Mouse (Mus musculus): ENCODE data around the gene Rnf4. TPM values are rescaled to one million over a fixed set of nuclear protein-coding genes. Genes with fewer than 3 reads are reported as not detected.

Gene Rnf4
- polyA plus RNA-seq, 1 experiment from 2014 or later = 181 TPM

- H3K4me1 ChIP-seq (replicated peaks) = no peaks in the 10 kb centered on the region
- H3K9me3 ChIP-seq = no peaks in the 10 kb centered on the region
- no peak overlapping the region for H3K4me3 ChIP-seq
- H3K36me3 ChIP-seq = no peaks in the 10 kb centered on the region
- H3K27ac ChIP-seq = no peak overlapping the region
- no peaks in the 10 kb centered on the region for H3K27me3 ChIP-seq (ENCODE audit: insufficient read depth, poor library complexity, severe bottlenecking)
- WGBS = 68% methylated on average over 2 of the region's 2 CpGs
- DNase-seq (ENCODE audit: low spot score) = no peak
Observed at GRCm38 (mm10) chr5:34319491-34320034, 16.5 kb upstream of the Rnf4 start.

- 83% methylated on average over 4 of the region's 4 CpGs for WGBS
- H3K9me3 ChIP-seq = no peaks in the 10 kb centered on the region
- no peak overlapping the region for H3K4me3 ChIP-seq
- no peak overlapping the region for H3K27ac ChIP-seq
- H3K4me1 ChIP-seq (replicated peaks) = peaks cover 3% of the 10 kb centered on the region
- no peaks in the 10 kb centered on the region for H3K27me3 ChIP-seq (ENCODE audit: insufficient read depth, poor library complexity, severe bottlenecking)
- no peak for DNase-seq (ENCODE audit: low spot score)
- H3K36me3 ChIP-seq = no peaks in the 10 kb centered on the region
Observed at GRCm38 (mm10) chr5:34321236-34321635, 14.9 kb upstream of the Rnf4 start.

DNA sequence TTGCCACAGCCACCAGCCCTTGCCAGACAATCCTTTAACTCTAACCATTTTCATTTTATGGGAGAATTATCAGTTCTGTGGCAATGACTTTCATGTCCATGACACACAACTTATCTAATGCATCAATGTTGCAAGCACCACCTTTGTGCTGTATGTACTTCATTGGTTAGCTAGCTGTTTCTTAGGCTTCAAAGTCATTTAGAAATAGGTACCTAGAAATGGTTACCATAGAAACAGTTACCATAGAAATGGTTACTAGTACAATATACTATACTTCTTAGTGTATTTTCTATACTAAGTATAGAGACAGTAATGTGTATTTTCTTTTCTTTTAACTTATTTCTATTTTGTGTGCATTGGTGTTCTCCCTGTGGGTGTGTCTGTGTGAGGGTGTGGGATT is 10.8 kb upstream of the Rnf4 start:
- DNase-seq (ENCODE audit: low spot score) = no peak
- Histone ChIP-seq H3K4me1 (replicated peaks) (peaks cover 14% of the 10 kb centered on the region), H3K4me3 (no peak overlapping the region), H3K9me3 (0 out of 2 replicates have a peak, but pooled peaks cover 1% of the 10 kb centered on the region), H3K27ac (no peak overlapping the region), H3K36me3 (no peaks in the 10 kb centered on the region), H3K27me3 (ENCODE audit: insufficient read depth, poor library complexity, severe bottlenecking) (peaks cover 3% of the 10 kb centered on the region; the same call in 1 of the 2 replicates)

- WGBS = 32% methylated on average over 4 of the region's 4 CpGs
- DNase-seq (ENCODE audit: low spot score) = peak; percentile 7
- Histone ChIP-seq H3K4me1 (replicated peaks) (peaks cover 14% of the 10 kb centered on the region), H3K36me3 (no peaks in the 10 kb centered on the region), H3K27ac (peak overlapping the region; percentile 88; the same call in 1 of the 2 replicates), H3K27me3 (ENCODE audit: insufficient read depth, poor library complexity, severe bottlenecking) (peaks cover 3% of the 10 kb centered on the region; the same call in 1 of the 2 replicates), H3K9me3 (0 out of 2 replicates have a peak, but pooled peaks cover 3% of the 10 kb centered on the region), H3K4me3 (peak overlapping the region; percentile 46; the same call in 1 of the 2 replicates)
Observed at GRCm38 (mm10) chr5:34326249-34326691, 9.8 kb upstream of the Rnf4 start.

DNA sequence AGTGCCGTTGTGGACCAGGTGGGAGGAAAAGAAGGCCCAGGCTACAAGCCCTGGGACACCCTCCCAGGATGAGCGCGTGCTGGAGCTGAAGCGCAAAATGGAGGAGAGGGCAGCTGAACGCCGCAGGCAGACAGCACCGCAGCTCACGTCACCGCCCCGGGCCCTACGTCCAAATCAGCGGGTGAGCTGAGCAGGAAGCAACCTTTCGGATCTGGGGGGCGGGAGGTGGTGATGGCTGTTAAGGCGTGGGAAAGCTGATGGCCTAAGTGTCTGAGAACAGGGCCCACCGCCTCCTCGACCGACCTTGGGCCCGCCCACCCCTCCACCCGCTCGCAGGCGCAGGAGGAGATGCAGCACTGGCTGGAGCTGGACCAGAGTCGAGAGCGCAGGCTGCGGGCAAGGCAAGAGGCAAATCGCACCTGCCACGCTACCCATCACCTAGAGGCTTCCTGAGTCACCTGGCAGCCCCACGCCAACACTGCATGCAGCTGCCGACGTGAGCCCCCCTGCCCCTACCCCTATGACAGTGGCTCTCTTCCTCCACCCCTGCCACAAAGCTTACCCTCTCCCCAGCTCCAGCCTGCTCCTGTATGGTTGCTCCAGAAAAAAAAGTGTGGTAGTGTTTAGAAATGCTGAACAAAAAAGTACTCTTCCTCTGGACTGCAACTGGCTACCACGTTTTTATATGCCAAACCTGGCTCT is 9.1 kb upstream of the Rnf4 start:
- WGBS = 16% methylated on average over 31 of the region's 31 CpGs
- H3K27ac ChIP-seq = peak overlapping the region; percentile 88
- H3K36me3 ChIP-seq = no peaks in the 10 kb centered on the region
- peaks cover 3% of the 10 kb centered on the region; the same call in 1 of the 2 replicates for H3K27me3 ChIP-seq (ENCODE audit: insufficient read depth, poor library complexity, severe bottlenecking)
- peaks cover 14% of the 10 kb centered on the region for H3K4me1 ChIP-seq (replicated peaks)
- peak; percentile 58 for DNase-seq (ENCODE audit: low spot score)
- H3K4me3 ChIP-seq = peak overlapping the region; percentile 46
- 0 out of 2 replicates have a peak, but pooled peaks cover 3% of the 10 kb centered on the region for H3K9me3 ChIP-seq

DNA sequence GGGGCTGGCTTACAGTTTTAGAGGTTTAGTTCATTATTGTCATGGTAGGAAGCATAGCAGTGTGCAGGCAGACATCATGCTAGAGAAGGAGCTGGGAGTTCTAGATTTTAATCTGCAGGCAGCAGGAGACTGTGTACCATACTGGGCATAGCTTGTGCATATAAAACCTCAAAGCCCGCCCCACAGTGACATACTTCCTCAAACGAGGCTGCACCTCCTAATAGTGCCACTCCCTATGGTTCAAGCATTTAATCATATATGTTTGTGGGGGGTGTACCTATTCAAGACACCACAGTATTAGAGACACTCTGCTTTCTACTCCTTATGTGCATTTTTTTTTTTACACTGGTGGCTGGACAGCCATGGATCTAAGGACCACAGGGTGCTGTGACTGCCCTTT is 6.0 kb upstream of the Rnf4 start:
- no peak for DNase-seq (ENCODE audit: low spot score)
- H3K4me3 ChIP-seq = no peak overlapping the region
- H3K27me3 ChIP-seq (ENCODE audit: insufficient read depth, poor library complexity, severe bottlenecking) = peaks cover 3% of the 10 kb centered on the region; the same call in 1 of the 2 replicates
- H3K36me3 ChIP-seq = no peaks in the 10 kb centered on the region
- WGBS = 90% methylated on average over 2 of the region's 2 CpGs
- H3K9me3 ChIP-seq = 0 out of 2 replicates have a peak, but pooled peaks cover 3% of the 10 kb centered on the region
- H3K4me1 ChIP-seq (replicated peaks) = peaks cover 15% of the 10 kb centered on the region
- no peak overlapping the region for H3K27ac ChIP-seq

DNA sequence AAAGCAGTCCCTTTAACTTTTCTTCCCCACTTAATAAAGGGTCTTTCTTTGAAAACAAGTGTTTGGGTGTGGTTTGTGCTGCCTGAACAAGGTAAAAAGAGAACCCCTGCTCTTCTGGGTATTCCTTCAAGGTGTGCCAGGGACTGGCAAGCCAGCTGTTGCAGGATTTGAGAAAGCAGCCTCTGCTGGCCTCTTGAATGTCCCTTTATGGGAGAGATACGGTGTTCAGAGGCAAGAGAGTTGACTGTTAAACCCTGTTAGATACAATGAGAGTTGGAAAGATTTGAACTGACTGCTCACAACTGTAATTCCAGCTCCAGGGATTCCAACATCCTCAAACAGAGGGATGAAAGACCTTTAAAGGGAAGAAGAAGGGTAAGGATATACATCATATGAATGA is 2.0 kb upstream of the Rnf4 start:
- peaks cover 10% of the 10 kb centered on the region for H3K36me3 ChIP-seq
- no peak overlapping the region for H3K4me3 ChIP-seq
- H3K4me1 ChIP-seq (replicated peaks) = peaks cover 22% of the 10 kb centered on the region
- no peaks in the 10 kb centered on the region for H3K27me3 ChIP-seq (ENCODE audit: insufficient read depth, poor library complexity, severe bottlenecking)
- H3K9me3 ChIP-seq = 0 out of 2 replicates have a peak, but pooled peaks cover 3% of the 10 kb centered on the region
- WGBS = 89% methylated on average over 1 of the region's 1 CpGs
- no peak overlapping the region for H3K27ac ChIP-seq
- DNase-seq (ENCODE audit: low spot score) = no peak

DNA sequence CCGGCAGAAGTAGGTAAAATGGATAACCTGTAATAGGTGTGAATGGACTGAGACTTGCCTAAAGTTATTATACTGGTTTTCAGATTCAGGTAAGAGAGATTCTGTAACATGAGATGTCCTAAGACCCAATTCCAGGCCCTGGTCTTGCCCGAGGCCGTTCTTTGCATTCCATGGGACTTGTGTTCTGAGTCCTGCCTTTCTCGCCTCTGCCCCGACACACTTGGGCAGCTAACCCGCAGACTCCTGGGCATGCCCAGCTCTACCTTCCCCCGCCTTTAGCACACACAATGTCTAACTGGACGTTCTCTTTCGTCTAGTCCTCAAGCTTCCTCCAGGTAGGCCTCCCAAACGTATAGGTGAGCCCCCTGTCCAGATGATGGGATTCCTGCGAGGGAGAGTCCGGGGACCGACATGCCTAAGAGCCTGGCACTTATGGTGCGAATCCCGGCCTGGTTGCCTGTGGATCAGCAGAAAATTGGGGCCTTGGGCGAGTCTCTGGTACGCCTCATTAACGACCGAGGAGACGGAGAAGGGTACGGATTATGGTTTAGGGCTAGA is 471 bp upstream of the Rnf4 start:
- WGBS = 2% methylated on average over 21 of the region's 21 CpGs

DNA sequence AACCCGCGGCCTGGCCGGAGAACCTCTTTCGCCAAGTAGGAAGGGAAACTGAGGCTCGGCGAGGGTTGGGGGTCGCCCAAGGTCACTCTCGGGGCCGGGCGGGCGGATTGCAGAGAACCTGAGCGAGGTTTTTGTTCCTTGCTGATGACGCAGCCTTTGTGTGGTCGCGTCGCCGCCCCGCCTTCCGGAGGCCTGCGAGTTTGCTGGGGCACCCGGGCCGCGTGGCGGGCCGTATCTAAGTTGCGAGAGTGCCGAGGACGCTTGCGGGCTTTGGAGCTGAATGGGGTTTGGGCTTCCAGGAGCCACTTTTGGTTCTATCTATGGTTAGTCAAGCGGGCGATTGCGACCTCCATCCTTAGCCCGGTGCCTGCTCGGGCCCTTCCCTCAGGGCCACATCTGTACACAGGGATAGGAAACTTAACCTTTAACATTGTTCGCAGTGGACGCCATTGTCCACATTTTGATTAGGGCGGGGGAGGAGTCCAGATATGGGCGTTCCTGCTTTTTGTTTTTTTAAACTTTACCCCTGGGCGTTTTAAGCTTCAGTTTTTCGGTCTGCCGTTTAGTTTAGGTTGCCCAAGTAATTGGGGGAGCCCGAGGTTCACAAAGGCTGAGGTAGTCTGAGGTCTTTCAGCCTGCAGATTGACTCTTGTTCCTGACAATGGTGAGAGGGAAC is 824 bp downstream of the Rnf4 start:
- under 1% methylated on average over 42 of the region's 42 CpGs for WGBS
- peaks cover 22% of the 10 kb centered on the region for H3K4me1 ChIP-seq (replicated peaks)
- peak; percentile 77 for DNase-seq (ENCODE audit: low spot score)
- H3K9me3 ChIP-seq = no peaks in the 10 kb centered on the region
- peaks cover 21% of the 10 kb centered on the region for H3K36me3 ChIP-seq
- peak overlapping the region; percentile 98 for H3K4me3 ChIP-seq
- no peaks in the 10 kb centered on the region for H3K27me3 ChIP-seq (ENCODE audit: insufficient read depth, poor library complexity, severe bottlenecking)
- peak overlapping the region; percentile 98 for H3K27ac ChIP-seq

More for the DNA sequence above, 471 bp upstream of the Rnf4 start:
- Histone ChIP-seq H3K9me3 (no peaks in the 10 kb centered on the region), H3K4me1 (replicated peaks) (peaks cover 22% of the 10 kb centered on the region), H3K27ac (peak overlapping the region; percentile 98), H3K36me3 (peaks cover 21% of the 10 kb centered on the region), H3K4me3 (peak overlapping the region; percentile 98), H3K27me3 (ENCODE audit: insufficient read depth, poor library complexity, severe bottlenecking) (no peaks in the 10 kb centered on the region)
- no peak for DNase-seq (ENCODE audit: low spot score)

DNA sequence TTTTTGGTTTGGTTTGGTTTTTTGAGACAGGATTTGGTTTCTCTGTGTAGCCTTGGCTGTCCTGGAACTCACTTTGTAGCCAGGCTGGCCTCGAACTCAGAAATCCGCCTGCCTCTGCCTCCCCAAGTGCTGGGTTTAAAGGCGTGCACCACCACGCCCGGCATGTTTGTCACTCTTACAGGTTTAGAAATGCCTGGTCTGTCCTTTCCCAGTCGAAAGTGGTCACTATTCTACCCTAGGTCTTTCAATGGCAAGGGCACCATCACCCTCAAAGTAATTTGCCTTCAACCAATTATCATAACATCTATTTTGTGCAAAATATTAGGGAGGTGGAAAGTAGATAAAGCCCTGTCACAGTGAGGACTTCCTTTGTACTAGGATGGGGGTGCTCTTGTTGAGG is 4.2 kb downstream of the Rnf4 start:
- Histone ChIP-seq H3K36me3 (peaks cover 51% of the 10 kb centered on the region), H3K4me3 (no peak overlapping the region), H3K4me1 (replicated peaks) (peaks cover 19% of the 10 kb centered on the region), H3K9me3 (no peaks in the 10 kb centered on the region), H3K27me3 (ENCODE audit: insufficient read depth, poor library complexity, severe bottlenecking) (no peaks in the 10 kb centered on the region), H3K27ac (no peak overlapping the region)
- DNase-seq (ENCODE audit: low spot score) = no peak
- 94% methylated on average over 6 of the region's 6 CpGs for WGBS

DNA sequence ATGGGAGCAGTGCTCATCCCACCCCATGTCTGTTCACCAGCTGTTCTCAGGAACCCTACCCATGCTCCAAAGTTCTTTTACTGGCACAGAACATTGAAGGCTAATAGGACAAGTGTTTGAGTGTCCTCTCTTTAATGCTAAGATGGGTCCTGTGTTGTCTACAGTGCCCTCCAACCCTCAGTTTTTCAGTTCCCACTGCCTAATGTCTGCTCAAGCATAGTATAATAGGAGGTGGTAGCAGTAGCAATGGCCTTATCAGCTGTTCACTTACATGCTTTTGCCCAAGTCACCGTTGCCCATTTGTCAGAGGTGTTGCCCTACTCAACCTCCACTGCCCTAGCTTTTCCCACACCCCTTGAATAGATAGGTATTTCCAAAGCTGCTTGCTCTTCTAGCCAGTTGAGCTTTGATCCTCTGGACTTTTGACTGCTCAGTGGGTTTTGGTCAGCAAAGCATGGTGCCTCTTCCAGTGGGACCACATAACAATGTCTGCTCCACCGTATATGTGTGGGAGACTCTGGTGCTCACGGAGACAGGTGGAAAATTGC is 16.1 kb downstream of the Rnf4 start:
- Histone ChIP-seq H3K4me1 (replicated peaks) (no peaks in the 10 kb centered on the region), H3K27me3 (ENCODE audit: insufficient read depth, poor library complexity, severe bottlenecking) (no peaks in the 10 kb centered on the region), H3K36me3 (peaks cover 100% of the 10 kb centered on the region), H3K9me3 (no peaks in the 10 kb centered on the region), H3K4me3 (no peak overlapping the region), H3K27ac (no peak overlapping the region)
- WGBS = 94% methylated on average over 3 of the region's 3 CpGs
- no peak for DNase-seq (ENCODE audit: low spot score)

DNA sequence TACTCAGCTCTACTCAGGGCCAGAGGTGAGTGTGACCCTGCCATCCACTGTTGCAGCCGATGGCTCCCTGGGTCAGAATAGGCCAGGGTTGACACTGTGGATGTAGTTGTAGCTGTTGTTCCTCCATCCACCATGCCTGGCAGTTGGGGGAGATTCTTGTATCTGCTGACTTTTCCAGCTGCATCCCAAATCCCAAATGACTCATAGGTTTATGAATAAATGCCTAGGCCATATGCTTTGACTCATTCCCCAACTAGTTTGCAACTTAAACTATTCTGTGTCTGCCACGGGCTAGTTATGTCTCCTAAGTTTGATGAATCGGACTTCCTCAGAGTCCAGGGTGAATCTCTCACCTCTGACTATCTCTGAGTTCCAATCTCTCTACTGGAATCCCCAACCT is 24.2 kb downstream of the Rnf4 start:
- Histone ChIP-seq H3K27ac (no peak overlapping the region), H3K9me3 (no peaks in the 10 kb centered on the region), H3K36me3 (peaks cover 96% of the 10 kb centered on the region), H3K4me3 (no peak overlapping the region), H3K27me3 (ENCODE audit: insufficient read depth, poor library complexity, severe bottlenecking) (no peaks in the 10 kb centered on the region), H3K4me1 (replicated peaks) (no peaks in the 10 kb centered on the region)
- DNase-seq (ENCODE audit: low spot score) = no peak
- WGBS = 97% methylated on average over 3 of the region's 3 CpGs

Measured in hindbrain, embryonic 10.5 days (tissue).